Mouse (Mus musculus): ENCODE data around the gene Clpp. TPM values are rescaled to one million over a fixed set of nuclear protein-coding genes. Genes with fewer than 3 reads are reported as not detected.

Clpp gene
- total RNA-seq (2021) = 10 to 100 TPM; 68.6 to 75.6 TPM
- long read RNA-seq, transcript Clpp-201 (6 exons, 983 nt) = major isoform, 44 of 59 reads
- long read RNA-seq, partial matches to known transcripts = 9 of 59 reads
- long read RNA-seq, other reads (novel, unspliced or antisense) = 6 of 59 reads

- peak; percentile 95 to 98 for DNase-seq (ENCODE audit: low spot score in 2 of 2)
Observed at GRCm38 (mm10) chr17:56990115-56990746, at the start of gene Clpp. Clpp (plus strand) TSS chr17:56990305.

DNA sequence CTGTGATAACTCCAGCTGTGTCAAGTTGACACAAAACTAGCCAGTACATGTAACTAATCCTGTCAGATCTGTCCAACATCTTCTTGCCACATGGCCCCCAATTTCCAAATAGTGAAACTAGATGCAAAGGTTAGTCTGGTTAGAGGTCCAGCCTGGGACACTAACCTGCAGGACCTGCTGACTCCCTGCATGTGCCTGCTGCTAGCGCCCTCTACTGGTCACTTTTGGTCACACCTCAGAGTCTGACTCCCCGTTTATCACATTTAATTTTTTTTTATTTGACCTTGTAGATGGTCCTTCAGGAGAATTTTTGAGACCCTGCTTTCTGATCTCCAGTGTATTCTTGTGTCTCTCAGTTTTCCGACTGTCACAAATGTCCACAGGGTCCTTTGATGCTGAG is 39.2 kb upstream of the Clpp start:
- DNase-seq (ENCODE audit: low spot score in 2 of 2) = peak in 1 of 2 experiments; percentile 54

GRCm38 (mm10) chr17:56952639-56953038 is 37.5 kb upstream of the Clpp start:
- DNase-seq (ENCODE audit: low spot score in 2 of 2) = no peak

- DNase-seq (ENCODE audit: low spot score in 2 of 2) = no peak
Observed at GRCm38 (mm10) chr17:56954871-56955270, 35.2 kb upstream of the Clpp start.

- no peak for DNase-seq (ENCODE audit: low spot score in 2 of 2)
Observed at GRCm38 (mm10) chr17:56957763-56958429, 32.2 kb upstream of the Clpp start.

GRCm38 (mm10) chr17:56958667-56959066 is 31.4 kb upstream of the Clpp start:
- no peak for DNase-seq (ENCODE audit: low spot score in 2 of 2)

- DNase-seq (ENCODE audit: low spot score in 2 of 2) = no peak
Observed at GRCm38 (mm10) chr17:56961880-56962279, 28.2 kb upstream of the Clpp start.

DNA sequence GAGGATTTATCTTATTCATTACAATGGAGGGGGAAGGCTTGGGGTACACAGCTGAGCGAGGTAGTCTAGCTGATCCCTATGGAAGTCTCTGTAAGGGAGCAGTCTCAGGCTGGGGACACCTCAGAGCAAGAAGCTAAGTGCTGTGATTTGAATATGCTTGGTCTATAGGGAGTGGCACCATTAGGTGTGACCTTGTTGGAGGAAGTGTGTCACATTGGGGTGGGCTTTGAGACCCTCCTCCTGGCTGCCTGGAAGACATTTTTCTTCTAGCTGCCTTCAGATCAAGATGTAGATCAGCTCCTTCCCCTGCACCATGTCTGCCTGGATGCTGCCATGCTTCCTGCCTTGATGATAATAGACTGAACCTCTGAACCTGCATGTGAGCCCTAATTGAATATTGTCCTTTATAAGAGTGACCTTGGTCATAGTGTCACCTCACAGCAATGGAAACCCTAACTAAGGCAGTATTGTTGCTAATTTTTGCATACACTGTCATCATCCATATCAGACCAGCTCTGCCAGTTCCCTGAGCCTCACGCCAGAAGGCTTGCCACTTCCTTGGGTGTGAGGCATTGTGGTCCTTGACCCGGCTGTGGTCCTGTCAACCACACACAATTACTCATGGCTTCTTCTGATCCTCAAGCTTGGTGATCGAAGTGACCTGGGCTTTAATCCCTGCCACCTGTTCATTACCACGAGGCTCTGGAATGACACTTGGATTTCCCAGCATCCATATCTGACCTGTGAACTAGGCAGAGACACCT is 27.3 kb upstream of the Clpp start:
- no peak for DNase-seq (ENCODE audit: low spot score in 2 of 2)

GRCm38 (mm10) chr17:56963646-56964045 is 26.5 kb upstream of the Clpp start:
- DNase-seq (ENCODE audit: low spot score in 2 of 2) = no peak

- no peak for DNase-seq (ENCODE audit: low spot score in 2 of 2)
Observed at GRCm38 (mm10) chr17:56969321-56969720, 20.8 kb upstream of the Clpp start.

GRCm38 (mm10) chr17:56970081-56970480 is 20.0 kb upstream of the Clpp start:
- DNase-seq (ENCODE audit: low spot score in 2 of 2) = no peak

DNA sequence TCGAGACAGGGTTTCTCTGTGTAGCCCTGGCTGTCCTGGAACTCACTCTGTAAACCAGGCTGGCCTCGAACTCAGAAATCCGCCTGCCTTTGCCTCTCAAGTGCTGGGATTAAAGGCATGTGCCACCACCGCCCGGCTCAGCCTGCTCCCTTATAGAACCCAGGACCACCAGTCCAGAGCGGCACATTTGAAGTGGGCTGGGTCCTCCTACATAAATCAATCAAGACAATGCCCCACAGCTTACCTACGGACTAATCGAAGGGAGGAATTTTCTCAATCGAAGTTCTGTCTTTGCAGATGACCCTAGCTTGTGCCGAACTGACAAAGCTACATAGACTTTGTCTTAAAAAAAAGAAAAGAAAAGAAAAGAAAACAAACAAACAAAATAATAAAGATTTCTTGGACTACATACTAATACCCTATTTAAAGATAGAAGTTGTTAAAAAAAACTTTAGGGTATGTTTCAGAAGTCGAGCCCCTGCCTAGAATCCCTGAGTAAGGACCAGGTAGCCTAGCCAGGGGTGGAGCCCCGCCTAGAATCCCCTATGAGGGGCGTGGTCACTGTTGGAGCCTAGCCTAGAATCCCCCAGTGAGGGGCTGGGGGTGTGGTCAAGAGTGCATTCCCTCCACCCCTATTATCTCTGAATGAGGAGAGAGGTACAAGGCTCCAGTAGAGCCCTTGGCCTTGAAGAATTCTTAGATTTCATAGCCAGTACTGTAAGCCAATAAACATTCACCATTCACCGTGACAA is 16.0 kb upstream of the Clpp start:
- no peak for DNase-seq (ENCODE audit: low spot score in 2 of 2)

GRCm38 (mm10) chr17:56974708-56975240 is 15.3 kb upstream of the Clpp start:
- DNase-seq (ENCODE audit: low spot score in 2 of 2) = no peak

DNA sequence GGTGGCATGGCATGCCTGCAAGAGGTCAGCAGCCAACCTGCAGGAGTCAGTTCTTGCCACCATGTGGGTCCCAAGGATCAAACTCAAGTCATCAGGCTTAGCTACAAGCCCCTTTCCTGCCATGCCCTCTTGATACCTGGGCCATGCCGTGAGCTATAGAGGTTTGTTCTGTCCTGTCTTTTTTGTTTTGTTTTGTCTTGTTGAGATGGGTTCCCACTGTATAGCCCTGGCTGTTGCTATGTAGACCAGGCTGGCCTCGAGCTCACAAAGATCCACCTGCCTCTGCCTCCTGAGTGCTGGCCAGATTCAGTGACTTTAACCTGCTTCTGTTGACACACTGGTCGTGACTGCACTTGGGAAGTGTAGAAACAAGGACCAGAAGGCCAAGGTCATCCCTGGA is 14.7 kb upstream of the Clpp start:
- DNase-seq (ENCODE audit: low spot score in 2 of 2) = no peak

DNA sequence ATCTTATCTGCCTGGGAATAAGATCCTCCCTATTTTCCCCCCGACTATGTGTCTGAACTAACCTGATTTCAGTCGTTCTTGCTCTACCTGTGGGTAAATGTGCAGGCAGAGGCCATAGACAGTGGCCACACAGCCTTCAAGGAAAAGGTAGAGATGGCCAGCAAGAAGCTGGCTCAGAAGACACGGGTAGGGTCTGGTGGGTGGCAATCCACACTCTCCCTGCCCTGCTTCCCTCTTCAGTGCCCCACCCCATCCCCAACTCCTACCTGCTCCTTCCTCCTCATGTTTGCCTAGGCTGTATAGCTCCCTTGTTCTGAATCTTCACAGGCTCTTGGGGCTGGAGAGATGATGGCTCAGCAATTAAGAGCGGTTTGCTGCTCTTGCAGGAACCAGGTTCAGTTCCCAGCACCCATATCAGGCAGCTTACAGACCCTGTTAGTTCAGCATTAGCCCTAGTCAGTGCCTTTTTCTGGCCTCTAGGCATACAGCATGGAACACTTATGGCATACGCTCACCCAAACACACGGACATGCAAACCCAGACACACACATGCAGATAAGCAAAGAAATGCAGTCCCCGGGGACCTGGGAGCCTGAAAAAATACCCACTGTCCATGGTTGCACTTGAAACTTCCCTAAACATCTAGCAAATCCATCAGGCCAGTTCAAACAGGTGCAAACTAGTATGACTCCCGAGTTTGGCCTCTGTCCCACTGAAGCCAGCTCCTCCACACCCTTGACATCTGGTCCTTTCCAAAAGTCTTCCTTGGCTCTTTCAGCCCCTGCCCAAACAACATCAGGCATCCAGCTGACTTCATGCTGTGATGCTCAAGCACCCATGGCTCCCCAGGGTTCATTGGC is 13.3 kb upstream of the Clpp start:
- DNase-seq (ENCODE audit: low spot score in 2 of 2) = no peak

DNA sequence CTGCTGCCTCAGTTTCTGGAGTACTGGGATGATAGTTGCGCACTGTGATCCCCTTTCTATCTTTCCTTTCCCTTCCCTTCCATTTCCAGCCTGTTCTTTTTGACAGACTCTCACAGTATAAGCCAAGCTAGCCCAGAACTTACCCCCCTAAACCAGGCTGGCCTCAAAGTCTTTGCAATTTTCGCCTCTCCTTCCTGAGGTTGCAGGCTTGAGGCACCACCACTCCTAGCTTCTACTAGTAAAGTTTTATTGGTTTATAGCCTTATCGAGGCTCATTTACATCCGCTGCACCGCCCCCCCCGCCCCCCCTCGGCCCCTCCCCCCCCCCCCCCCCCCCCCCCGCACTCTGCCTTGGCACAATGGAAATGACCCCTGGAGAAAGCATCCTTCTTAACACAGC is 10.6 kb upstream of the Clpp start:
- DNase-seq (ENCODE audit: low spot score in 2 of 2) = no peak

DNA sequence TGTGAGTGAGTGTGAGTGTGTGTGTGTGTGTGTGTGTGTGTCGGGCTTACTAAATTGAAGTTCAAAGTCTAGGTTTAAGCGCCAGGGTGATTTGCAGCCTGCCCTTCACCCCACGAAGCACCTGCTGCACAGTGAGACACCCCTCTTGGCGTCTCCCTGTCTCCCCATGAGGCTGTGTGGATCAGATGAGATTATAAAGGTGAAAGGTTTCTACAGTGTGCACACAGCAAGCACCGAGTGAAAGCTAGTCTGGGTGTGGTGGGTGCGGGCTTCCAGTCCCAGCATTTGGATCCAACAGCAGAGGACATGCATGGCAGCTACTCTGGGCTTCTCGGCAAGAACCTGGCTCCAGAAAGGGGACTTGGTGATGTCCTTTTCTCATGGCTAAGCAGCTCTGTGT is 9.1 kb upstream of the Clpp start:
- DNase-seq (ENCODE audit: low spot score in 2 of 2) = no peak

DNA sequence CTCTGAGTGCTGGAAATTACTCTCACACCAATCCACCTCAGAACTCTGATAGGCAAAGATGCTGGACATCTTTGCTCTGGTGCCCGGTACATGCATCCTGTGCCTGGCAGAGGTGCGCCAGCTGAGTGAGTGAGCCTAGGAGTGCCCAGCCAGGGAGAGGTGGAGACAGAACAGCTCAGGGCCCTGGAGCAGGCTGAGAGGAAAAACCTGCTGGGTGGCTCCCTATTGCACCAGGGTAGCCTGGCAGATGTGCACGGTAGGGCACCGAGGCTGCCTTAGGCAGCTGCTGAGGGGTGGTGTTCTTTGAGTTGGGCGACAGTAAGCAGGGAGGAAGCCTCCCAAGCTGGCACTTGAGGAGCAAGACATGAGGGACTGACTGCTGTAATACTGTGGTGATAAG is 8.1 kb upstream of the Clpp start, which contains the start of gene Acer1:
Gene Acer1, minus strand, starts transcription at position 114 of the 400 bp plus-strand sequence.
- DNase-seq (ENCODE audit: low spot score in 2 of 2) = no peak

DNA sequence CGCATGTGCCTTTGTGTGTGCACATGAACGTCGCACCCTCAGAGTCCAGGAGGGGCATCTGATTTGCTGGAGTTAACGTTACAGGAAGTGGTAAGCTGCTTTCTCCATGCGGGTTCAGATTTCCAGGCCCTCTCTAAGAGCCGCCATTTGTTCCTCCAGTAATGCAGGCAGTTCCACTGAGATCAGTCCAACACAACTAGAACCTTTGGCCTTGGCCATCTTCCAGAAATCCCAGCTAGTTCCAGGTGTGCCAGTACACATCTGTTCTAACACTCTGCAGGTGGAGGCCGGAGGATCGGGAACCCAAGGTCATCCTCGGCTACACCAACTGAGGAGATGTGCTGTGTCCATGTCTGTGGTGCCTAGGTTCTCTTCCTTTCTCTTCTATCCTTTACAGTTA is 5.2 kb upstream of the Clpp start:
- no peak for DNase-seq (ENCODE audit: low spot score in 2 of 2)

- DNase-seq (ENCODE audit: low spot score in 2 of 2) = no peak
Observed at GRCm38 (mm10) chr17:56985656-56986055, 4.4 kb upstream of the Clpp start.

Measured in layer of hippocampus, adult 18-20 months (tissue).